Mouse (Mus musculus) lung, adult 2 months (tissue): ENCODE results near the gene Nek3.

ENCODE experiments used
- CTCF ChIP-seq: fragments of 200-500 bp; IDR thresholded peaks from 2 replicates; pipeline ENCODE4 v1.5.1; 2011; ENCODE audit warnings: mild to moderate bottlenecking, low read length, control low read depth; ENCODE audit not compliant: insufficient read depth
- POLR2A ChIP-seq: fragments of 200-500 bp; IDR thresholded peaks from 2 replicates; pipeline ENCODE4 v1.6.1; 2011; ENCODE audit warnings: low read depth, mild to moderate bottlenecking, control low read depth, low read length, borderline replicate concordance; ENCODE audit errors: extremely low read depth

GRCm38 (mm10) chr8:22134750-22135135, 31.5 kb downstream of the Nek3 start:
- TF ChIP-seq CTCF (no peak), POLR2A (no peak)
